Mouse (Mus musculus) spleen, adult 2 months (tissue): Measurements from ENCODE around the gene Zfp992.
"Not testable (repeated sequence)": the region's sequence is repeated elsewhere in the genome, so short reads cannot be mapped to it uniquely, and the experiment has no call there.

Source experiments
- CTCF ChIP-seq: fragments of 200-500 bp; IDR thresholded peaks from 2 replicates; pipeline ENCODE4 v1.5.1; 2011; ENCODE audit warnings: mild to moderate bottlenecking, inconsistent platforms; ENCODE audit not compliant: insufficient read depth, insufficient read length, insufficient replicate concordance; ENCODE audit errors: extremely low read depth
- POLR2A ChIP-seq: fragments of 200-500 bp; IDR thresholded peaks from 2 replicates; pipeline ENCODE4 v1.6.1; 2011; ENCODE audit warnings: low read depth, low read length, inconsistent platforms

DNA sequence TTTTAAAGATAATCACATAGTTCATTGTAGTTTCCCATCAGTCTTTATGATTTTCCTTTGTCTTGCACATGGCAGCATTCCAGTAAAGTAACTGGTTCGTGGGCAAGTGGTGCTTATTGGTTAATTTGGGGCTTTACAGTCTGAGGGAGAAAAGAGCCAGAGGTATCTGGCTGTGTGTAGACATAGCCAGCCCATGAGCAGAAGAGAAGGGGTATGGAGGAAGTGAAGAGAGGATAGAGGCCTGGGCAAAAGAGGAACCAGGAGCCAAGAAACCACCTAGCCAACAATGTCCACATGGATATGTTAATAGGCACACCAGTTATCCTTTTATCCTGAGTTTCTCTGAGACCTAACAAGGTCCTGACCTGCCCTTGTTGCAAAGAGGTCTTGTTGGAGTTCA, 5.3 kb downstream of the Zfp992 start:
- TF ChIP-seq CTCF, POLR2A: not testable (repeated sequence)
